Mouse (Mus musculus) inflammation-experienced regulatory T-cells, adult 16 weeks (primary cell): Measurements from ENCODE around the gene Cdh8. TPM values are rescaled to one million over a fixed set of nuclear protein-coding genes. Genes with fewer than 3 reads are reported as not detected.

ENCODE experiments used
- polyA plus RNA-seq: library from polyadenylated mRNA; unstranded; fragments of 100-300 nt; shearing (Covaris generic); gene quantifications from one replicate; pipeline ENCODE4 v1.2.1, GENCODE M21; 2017

The Cdh8 gene
- polyA plus RNA-seq: not detected

DNA sequence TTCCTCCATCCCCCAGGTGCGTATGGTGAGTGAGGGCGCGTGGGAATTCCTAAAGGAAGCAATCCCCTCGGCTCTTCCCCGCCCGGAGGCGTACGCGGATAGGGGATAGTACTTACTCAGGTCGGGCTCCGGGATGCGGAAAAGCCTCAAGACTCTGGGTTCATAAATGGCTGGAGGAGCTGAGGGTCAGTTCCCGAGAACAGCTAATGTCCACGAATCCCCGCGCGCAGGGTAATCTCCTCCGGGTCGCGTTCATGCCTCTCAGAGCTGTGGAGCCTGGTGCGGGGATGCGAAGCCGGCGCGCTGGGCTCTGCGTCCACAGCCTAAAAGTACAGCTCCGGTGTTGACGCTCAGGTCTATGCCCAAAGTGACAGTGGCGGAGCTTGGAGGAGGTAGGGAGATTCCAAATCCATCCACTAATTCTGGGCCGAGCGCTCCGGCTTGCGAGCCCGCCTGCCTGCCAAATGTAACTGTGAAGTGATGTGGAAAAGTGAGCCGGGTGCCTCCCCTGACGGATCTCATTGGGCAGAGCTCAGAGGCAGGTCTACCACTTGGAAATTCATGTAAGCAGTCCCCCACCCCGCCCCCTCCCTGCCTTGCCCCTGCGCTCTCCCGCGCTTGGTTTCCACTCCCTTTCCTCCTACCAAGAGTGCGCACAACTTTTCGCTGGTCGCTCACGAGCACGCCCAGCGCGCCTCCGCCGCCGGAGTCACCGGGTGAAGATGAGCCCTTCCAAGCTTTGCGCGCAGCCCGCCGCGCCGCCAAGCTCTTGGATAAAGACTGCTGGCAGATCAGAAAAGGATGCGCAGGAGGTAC is at the start of gene Cdh8:
TSS of gene Cdh8 (minus strand) at position 506 of the 816 bp plus-strand sequence.

